Mouse (Mus musculus) bone marrow, adult 2 months (tissue): ENCODE results near the gene Gtpbp8.

ENCODE experiments used
- CTCF ChIP-seq: fragments of 200-500 bp; IDR thresholded peaks from 2 replicates; pipeline ENCODE4 v1.5.1; 2011; ENCODE audit warnings: low read length, control low read depth; ENCODE audit not compliant: control insufficient read depth, insufficient read depth
- POLR2A ChIP-seq: fragments of 200-500 bp; IDR thresholded peaks from 2 replicates; pipeline ENCODE4 v1.6.1; 2011; ENCODE audit warnings: low read depth, mild to moderate bottlenecking, control low read depth, low read length, borderline replicate concordance; ENCODE audit not compliant: control insufficient read depth

DNA sequence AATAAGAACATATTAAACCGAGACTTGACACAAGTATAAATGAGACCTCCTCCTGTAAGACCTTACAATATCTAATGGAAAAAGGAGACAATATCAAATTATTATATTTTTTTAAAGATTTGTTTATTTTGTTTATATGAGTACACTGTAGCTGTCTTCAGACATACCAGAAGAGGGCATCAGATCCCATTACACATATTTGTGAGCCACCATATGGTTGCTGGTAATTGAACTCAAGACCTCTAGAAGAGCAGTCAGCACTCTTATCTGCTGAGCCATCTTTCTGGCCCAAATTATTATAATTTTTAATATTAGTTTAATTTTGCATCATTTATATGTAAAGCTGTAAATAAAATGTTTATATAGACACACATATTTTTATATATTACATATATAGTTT, 3.4 kb downstream of the Gtpbp8 start:
- no peak for TF ChIP-seq POLR2A
- TF ChIP-seq CTCF = no peak
